Mouse (Mus musculus) liver, embryonic 12.5 days (tissue): Measurements from ENCODE around the gene Ago3. TPM values are rescaled to one million over a fixed set of nuclear protein-coding genes. Genes with fewer than 3 reads are reported as not detected.

Experiments used
- ATAC-seq: fragments of 200-750 bp; cut with Nextera tagmentation; 2 replicates; pipeline ENCODE4 v1.8.0; 2017; ENCODE audit warnings: moderate number of reproducible peaks, mild to moderate bottlenecking, moderate library complexity
- H3K27ac ChIP-seq: fragments of 300-500 bp; sonication (generic); 2 replicates; pipeline ENCODE4 v1.5.1; 2016; ENCODE audit warnings: mild to moderate bottlenecking
- H3K27me3 ChIP-seq: fragments of 300-500 bp; sonication (generic); replicated peaks from 2 replicates; pipeline ENCODE4 v1.6.1; 2016; ENCODE audit warnings: mild to moderate bottlenecking, moderate library complexity
- H3K36me3 ChIP-seq: fragments of 300-500 bp; sonication (generic); 2 replicates; pipeline ENCODE4 v1.6.1; 2016; ENCODE audit warnings: mild to moderate bottlenecking, moderate library complexity
- H3K4me1 ChIP-seq: fragments of 300-500 bp; sonication (generic); 2 replicates; pipeline ENCODE4 v1.6.1; 2016
- H3K4me2 ChIP-seq: fragments of 300-500 bp; sonication (generic); 2 replicates; pipeline ENCODE4 v1.6.1; 2016; ENCODE audit warnings: mild to moderate bottlenecking, moderate library complexity
- H3K4me3 ChIP-seq: fragments of 300-500 bp; sonication (generic); 2 replicates; pipeline ENCODE4 v1.5.1; 2016; ENCODE audit warnings: mild to moderate bottlenecking, moderate library complexity
- H3K9ac ChIP-seq: fragments of 300-500 bp; sonication (generic); 2 replicates; pipeline ENCODE4 v1.6.1; 2016; ENCODE audit warnings: mild to moderate bottlenecking, moderate library complexity
- H3K9me3 ChIP-seq: fragments of 300-500 bp; sonication (generic); replicated peaks from 2 replicates; pipeline ENCODE4 v1.6.1; 2016; ENCODE audit warnings: mild to moderate bottlenecking, moderate library complexity
- WGBS: fragments of 180-500 bp; shearing (Covaris S2); methylation state at CpG from one replicate; pipeline ENCODE4 v1.1.7; 2016; ENCODE audit not compliant: insufficient replicate concordance; 5-methylcytosine and 5-hydroxymethylcytosine counted together
- polyA plus RNA-seq: library from polyadenylated mRNA; unstranded; fragments of >200 nt; fragmentation: Nextera tagmentation; extraction: Ambion mirVana; gene quantifications from 2 replicates; pipeline ENCODE4 v1.2.1, GENCODE M21; 2016

Gene Ago3
- polyA plus RNA-seq, 1 experiment from 2014 or later, result 8.1 TPM

DNA sequence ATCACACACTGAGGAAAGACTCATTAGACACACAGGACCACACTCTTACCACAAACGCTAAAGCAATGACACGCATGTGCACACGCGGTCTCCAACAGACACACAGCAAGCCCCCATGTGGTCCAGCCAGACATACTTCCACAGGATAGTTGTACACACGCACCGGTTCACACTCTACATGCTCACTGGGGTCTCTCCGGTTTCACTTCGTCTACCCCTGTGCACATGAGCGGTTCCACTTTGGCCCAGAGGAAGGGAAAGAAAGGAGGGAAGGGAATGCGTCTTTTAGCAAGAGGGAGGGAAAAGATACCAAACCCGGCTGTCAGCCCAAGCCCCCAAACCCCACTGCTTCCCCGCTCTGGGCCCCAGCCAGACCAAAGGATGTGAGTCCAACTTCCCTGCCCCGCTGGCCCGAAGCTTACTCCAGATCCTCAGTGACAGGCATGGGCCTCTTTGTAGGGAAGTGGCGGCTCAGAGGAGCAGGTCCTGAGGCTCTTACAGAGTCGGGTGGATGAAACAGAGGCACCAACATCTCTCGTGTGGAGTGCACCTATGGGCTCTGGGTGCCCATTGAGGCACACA, 141.2 kb downstream of the Ago3 start:
- H3K36me3 ChIP-seq, result no peaks in the 10 kb centered on the region
- no peak overlapping the region for H3K9ac ChIP-seq
- H3K4me1 ChIP-seq, result 0 out of 2 replicates have a peak, but pooled peaks cover 15% of the 10 kb centered on the region
- H3K27ac ChIP-seq, result no peak overlapping the region
- peaks cover 90% of the 10 kb centered on the region for H3K27me3 ChIP-seq
- H3K4me3 ChIP-seq, result no peak overlapping the region
- ATAC-seq, result no peak
- H3K4me2 ChIP-seq, result no peak overlapping the region
- H3K9me3 ChIP-seq, result no peaks in the 10 kb centered on the region
- 25% methylated on average over 17 of the region's 17 CpGs for WGBS

DNA sequence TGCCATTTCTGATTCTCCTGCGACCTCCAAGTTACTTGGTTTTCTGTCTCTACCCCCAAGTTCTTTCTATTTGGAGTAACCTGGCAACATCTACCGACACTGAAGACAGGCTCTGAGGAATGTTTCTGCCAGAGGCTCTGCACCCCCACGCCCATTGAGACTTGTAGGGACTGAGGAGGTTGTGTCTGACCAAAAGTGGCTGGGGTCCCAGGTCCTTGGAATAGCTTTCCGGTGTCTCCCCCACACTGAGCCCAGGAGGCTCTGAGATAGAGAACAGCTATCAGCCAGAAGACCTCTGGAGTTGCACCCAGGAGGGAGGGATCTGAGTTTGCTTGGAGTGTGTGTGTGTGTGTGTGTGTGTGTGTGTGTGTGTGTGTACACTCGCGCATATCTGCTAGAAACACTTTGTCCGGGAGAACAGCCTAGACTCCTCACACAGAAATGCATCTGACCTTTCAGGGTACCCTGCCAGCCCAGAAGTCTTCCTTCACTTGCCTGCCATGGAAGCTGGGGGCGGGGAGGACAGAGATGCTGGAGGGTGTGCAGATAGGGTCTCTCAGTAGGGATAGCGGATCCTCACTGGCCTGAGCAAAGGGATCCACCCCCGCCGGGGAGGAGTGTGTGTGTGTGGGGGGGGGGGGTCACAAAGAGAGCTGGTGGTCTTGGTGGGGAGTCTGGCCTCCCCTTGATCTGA, 141.9 kb downstream of the Ago3 start:
- Histone ChIP-seq H3K4me2 (no peak overlapping the region), H3K27ac (no peak overlapping the region), H3K4me3 (no peak overlapping the region), H3K4me1 (0 out of 2 replicates have a peak, but pooled peaks cover 15% of the 10 kb centered on the region), H3K9me3 (no peaks in the 10 kb centered on the region), H3K9ac (no peak overlapping the region), H3K27me3 (peaks cover 87% of the 10 kb centered on the region), H3K36me3 (no peaks in the 10 kb centered on the region)
- no peak for ATAC-seq
- WGBS, result 27% methylated on average over 11 of the region's 11 CpGs

DNA sequence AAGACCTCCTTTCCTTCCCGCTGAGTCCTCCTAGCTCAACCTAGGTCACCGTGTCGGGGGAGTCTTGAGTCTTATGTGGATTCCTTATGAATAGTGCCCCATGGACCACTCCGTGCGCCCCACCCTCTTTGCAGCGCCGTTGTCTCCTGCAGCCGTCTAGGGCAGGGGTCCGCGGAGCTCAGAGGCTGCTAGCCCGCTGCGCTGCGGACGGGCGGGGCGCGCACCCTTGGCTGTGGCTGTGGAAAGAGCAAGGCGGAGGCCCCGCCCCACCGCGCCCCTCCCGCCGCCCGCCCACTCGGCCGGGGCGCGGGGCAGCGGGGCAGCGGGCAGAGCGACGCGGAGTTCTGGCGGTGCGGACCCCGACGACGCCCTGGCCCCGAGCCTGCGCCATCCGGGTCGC, 142.9 kb downstream of the Ago3 start, which contains the start of gene Col8a2:
Col8a2 (plus strand) TSS at position 302 of the 400 bp plus-strand sequence.
- peaks cover 87% of the 10 kb centered on the region for H3K27me3 ChIP-seq
- no peak within 1 kb of the TSS for H3K27ac ChIP-seq
- ATAC-seq, result no peak
- WGBS, result 3% methylated on average over 30 of the region's 42 CpGs
- H3K36me3 ChIP-seq, result no peaks in the 10 kb centered on the region
- 0 out of 2 replicates have a peak, but pooled peaks cover 15% of the 10 kb centered on the region for H3K4me1 ChIP-seq
- H3K9ac ChIP-seq, result 0 out of 2 replicates have a peak within 1 kb of the TSS, but pooled peaks have one; percentile 41
- H3K4me3 ChIP-seq, result peak within 1 kb of the TSS; percentile 48
- H3K9me3 ChIP-seq, result no peaks in the 10 kb centered on the region
- peak within 1 kb of the TSS; percentile 64 for H3K4me2 ChIP-seq

DNA sequence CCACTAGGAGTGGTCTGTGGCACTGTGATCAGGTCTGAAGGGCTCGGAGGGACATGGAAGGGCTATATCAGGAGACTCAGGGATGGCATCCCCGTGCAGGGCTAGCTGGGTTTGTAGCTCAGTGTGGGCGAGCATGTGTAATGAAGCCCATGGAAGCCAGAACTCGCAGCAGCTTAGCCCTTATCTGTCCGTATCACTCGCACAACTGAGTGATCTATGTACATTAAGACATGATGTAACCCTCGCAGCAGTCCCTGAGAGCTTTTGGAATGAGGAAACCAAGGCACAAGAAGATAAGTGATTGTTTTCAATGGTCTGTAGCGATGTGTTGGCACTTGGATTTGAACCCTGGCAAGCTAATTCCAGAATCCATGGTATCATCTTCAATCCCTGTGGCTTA, 145.8 kb downstream of the Ago3 start:
- Histone ChIP-seq H3K4me3 (no peak overlapping the region), H3K36me3 (no peaks in the 10 kb centered on the region), H3K4me1 (0 out of 2 replicates have a peak, but pooled peaks cover 11% of the 10 kb centered on the region), H3K9ac (no peak overlapping the region), H3K27ac (no peak overlapping the region), H3K9me3 (no peaks in the 10 kb centered on the region), H3K27me3 (peaks cover 67% of the 10 kb centered on the region), H3K4me2 (no peak overlapping the region)
- 41% methylated on average over 8 of the region's 8 CpGs for WGBS
- no peak for ATAC-seq

DNA sequence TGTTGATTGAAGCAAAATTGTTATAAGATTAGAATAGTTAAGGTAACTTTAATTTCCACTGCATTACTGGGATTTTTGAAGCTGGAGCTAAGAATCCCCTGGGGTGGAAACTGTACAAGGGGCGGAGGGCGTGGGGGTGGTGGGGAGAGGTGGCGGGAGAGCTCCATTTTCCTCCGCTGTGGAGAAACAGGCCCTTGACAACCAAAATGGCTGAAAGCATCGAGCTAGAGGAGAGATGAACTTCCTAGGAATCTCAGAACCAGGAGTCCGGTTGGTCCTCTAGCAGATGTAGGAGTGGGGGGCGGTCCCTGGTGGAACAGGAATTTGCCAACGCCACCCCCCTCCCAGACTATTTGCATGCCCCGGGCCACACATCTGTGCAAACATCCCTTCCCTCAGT, 147.7 kb downstream of the Ago3 start:
- Histone ChIP-seq H3K4me2 (no peak overlapping the region), H3K27me3 (peaks cover 49% of the 10 kb centered on the region), H3K36me3 (no peaks in the 10 kb centered on the region), H3K4me3 (no peak overlapping the region), H3K4me1 (0 out of 2 replicates have a peak, but pooled peaks cover 11% of the 10 kb centered on the region), H3K9me3 (no peaks in the 10 kb centered on the region), H3K9ac (no peak overlapping the region), H3K27ac (no peak overlapping the region)
- ATAC-seq, result no peak
- WGBS, result 65% methylated on average over 9 of the region's 9 CpGs

Other genes starting within 250 kb of the Ago3 start
- gene Thrap3, start 226.8 kb downstream of the Ago3 start, polyA plus RNA-seq, result 162 and 163 TPM in 2 replicates
- gene Map7d1, start 173.2 kb downstream of the Ago3 start, polyA plus RNA-seq, result 20.9 and 23.3 TPM in 2 replicates
- gene Trappc3, start 167.2 kb downstream of the Ago3 start, polyA plus RNA-seq, result 43.7 and 44.0 TPM in 2 replicates
- 1.8 and 2.3 TPM in 2 replicates for gene Col8a2, start 142.8 kb downstream of the Ago3 start, polyA plus RNA-seq
- 36.0 and 38.0 TPM in 2 replicates for gene Adprhl2, start 107.9 kb downstream of the Ago3 start, polyA plus RNA-seq
- gene Tekt2, start 103.9 kb downstream of the Ago3 start, polyA plus RNA-seq, result 0.54 and 0.57 TPM in 2 replicates
- gene Ago1, start 39.0 kb upstream of the Ago3 start, polyA plus RNA-seq, result 1.4 and 1.7 TPM in 2 replicates
- 0.23 and 0.37 TPM in 2 replicates for gene Ago4, start 103.9 kb upstream of the Ago3 start, polyA plus RNA-seq
- 44.4 and 44.5 TPM in 2 replicates for gene Clspn, start 127.4 kb upstream of the Ago3 start, polyA plus RNA-seq
- 0.26 and 0.44 TPM in 2 replicates for gene 5730409E04Rik, start 180.3 kb upstream of the Ago3 start, polyA plus RNA-seq
- gene Psmb2, start 248.1 kb upstream of the Ago3 start, polyA plus RNA-seq, result 367 and 374 TPM in 2 replicates